Mouse (Mus musculus) intestine, postnatal 0 days (tissue): ENCODE results near the gene Ankrd13b. TPM values are rescaled to one million over a fixed set of nuclear protein-coding genes. Genes with fewer than 3 reads are reported as not detected.

Experiments
- ATAC-seq: fragments of 200-750 bp; cut with Nextera tagmentation; 2 replicates; pipeline ENCODE4 v1.8.0; 2017; ENCODE audit warnings: mild to moderate bottlenecking, moderate TSS enrichment, moderate library complexity
- H3K27ac ChIP-seq: fragments of 300-500 bp; sonication (generic); 2 replicates; pipeline ENCODE4 v1.5.1; 2014; ENCODE audit warnings: mild to moderate bottlenecking, low read depth, low read length, moderate library complexity
- H3K27me3 ChIP-seq: fragments of 300-500 bp; sonication (generic); replicated peaks from 2 replicates; pipeline ENCODE4 v1.6.1; 2014; ENCODE audit warnings: low read length, mixed read lengths; ENCODE audit not compliant: control insufficient read depth, insufficient read depth
- H3K36me3 ChIP-seq: fragments of 300-500 bp; sonication (generic); 2 replicates; pipeline ENCODE4 v1.6.1; 2014; ENCODE audit warnings: mild to moderate bottlenecking, moderate library complexity; ENCODE audit not compliant: control insufficient read depth, insufficient read depth
- H3K4me1 ChIP-seq: fragments of 300-500 bp; sonication (generic); replicated peaks from 2 replicates; pipeline ENCODE4 v1.6.1; 2014; ENCODE audit warnings: antibody characterized with exemption, low read length, mixed read lengths; ENCODE audit not compliant: control insufficient read depth, insufficient read depth
- H3K4me2 ChIP-seq: fragments of 300-500 bp; sonication (generic); replicated peaks from 2 replicates; pipeline ENCODE4 v1.6.1; 2014; ENCODE audit warnings: low read depth, mild to moderate bottlenecking, moderate library complexity
- H3K4me3 ChIP-seq: fragments of 300-500 bp; sonication (generic); 2 replicates; pipeline ENCODE4 v1.5.1; 2014; ENCODE audit warnings: low read depth, low read length
- H3K9ac ChIP-seq: fragments of 300-500 bp; sonication (generic); 2 replicates; pipeline ENCODE4 v1.6.1; 2014; ENCODE audit warnings: mild to moderate bottlenecking, low read depth, low read length
- H3K9me3 ChIP-seq: fragments of 300-500 bp; sonication (generic); 2 replicates; pipeline ENCODE4 v1.6.1; 2016; ENCODE audit warnings: mixed run types; ENCODE audit not compliant: control insufficient read depth
- CTCF ChIP-seq: sonication (generic); IDR thresholded peaks from 2 replicates; pipeline ENCODE4 v1.5.1; 2016; ENCODE audit warnings: low read depth, mild to moderate bottlenecking, control low read depth, antibody characterized with exemption, moderate library complexity
- WGBS: fragments of 180-500 bp; shearing (Covaris S2); extraction: QIAGEN DNeasy Blood & Tissue Kit; methylation state at CpG from one replicate; pipeline ENCODE4 v1.1.7; 2014; 5-methylcytosine and 5-hydroxymethylcytosine counted together
- polyA plus RNA-seq: library from polyadenylated mRNA; unstranded; fragments of >200 nt; fragmentation: Nextera tagmentation; extraction: Ambion mirVana; gene quantifications from 2 replicates; pipeline ENCODE4 v1.2.1, GENCODE M21; 2015

The Ankrd13b gene
- polyA plus RNA-seq, 1 experiment from 2014 or later, result 2.1 TPM

GRCm38 (mm10) chr11:77498261-77499139 lies 9.0 kb upstream of the Ankrd13b start:
- H3K27ac ChIP-seq, result peak overlapping the region; percentile 30
- 74% methylated on average over 12 of the region's 12 CpGs for WGBS
- TF ChIP-seq CTCF, result no peak

DNA sequence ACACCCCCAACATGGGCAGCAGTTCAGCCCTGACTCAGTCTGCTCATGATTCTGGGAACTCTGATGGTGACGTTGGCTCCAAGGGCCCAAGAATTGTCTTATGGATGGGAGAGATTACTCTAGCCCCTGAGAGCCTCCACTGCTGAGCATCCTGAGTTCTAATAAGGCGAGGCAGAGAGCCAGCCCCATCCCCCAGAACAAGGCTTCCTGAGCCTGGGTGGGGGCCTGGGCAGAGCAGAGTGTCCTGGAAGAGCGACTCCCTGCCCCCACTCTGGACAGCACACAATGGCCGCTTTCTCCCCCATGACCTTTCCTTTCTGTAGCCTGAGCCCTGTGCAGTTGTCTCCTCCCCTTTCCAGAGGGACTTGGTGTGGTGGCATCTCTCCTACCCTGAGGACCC lies 8.4 kb upstream of the Ankrd13b start:
- H3K4me1 ChIP-seq, result peaks cover 14% of the 10 kb centered on the region; the same call in 1 of the 2 replicates
- H3K4me3 ChIP-seq, result no peak overlapping the region
- 68% methylated on average over 4 of the region's 4 CpGs for WGBS
- no peak for TF ChIP-seq CTCF
- H3K27me3 ChIP-seq, result no peaks in the 10 kb centered on the region
- H3K36me3 ChIP-seq, result peaks cover 38% of the 10 kb centered on the region
- 0 out of 2 replicates have a peak overlapping the region, but pooled peaks have one; percentile 6 for H3K4me2 ChIP-seq
- H3K27ac ChIP-seq, result peak overlapping the region; percentile 30
- no peaks in the 10 kb centered on the region for H3K9me3 ChIP-seq
- ATAC-seq, result no peak
- no peak overlapping the region for H3K9ac ChIP-seq

More at GRCm38 (mm10) chr11:77498261-77499139, 9.0 kb upstream of the Ankrd13b start:
- Histone ChIP-seq H3K9ac (no peak overlapping the region; the same call in 1 of the 2 replicates), H3K36me3 (peaks cover 45% of the 10 kb centered on the region), H3K4me1 (peaks cover 17% of the 10 kb centered on the region), H3K27me3 (no peaks in the 10 kb centered on the region), H3K9me3 (no peaks in the 10 kb centered on the region), H3K4me3 (no peak overlapping the region), H3K4me2 (0 out of 2 replicates have a peak overlapping the region, but pooled peaks have one; percentile 6)
- no peak for ATAC-seq

DNA sequence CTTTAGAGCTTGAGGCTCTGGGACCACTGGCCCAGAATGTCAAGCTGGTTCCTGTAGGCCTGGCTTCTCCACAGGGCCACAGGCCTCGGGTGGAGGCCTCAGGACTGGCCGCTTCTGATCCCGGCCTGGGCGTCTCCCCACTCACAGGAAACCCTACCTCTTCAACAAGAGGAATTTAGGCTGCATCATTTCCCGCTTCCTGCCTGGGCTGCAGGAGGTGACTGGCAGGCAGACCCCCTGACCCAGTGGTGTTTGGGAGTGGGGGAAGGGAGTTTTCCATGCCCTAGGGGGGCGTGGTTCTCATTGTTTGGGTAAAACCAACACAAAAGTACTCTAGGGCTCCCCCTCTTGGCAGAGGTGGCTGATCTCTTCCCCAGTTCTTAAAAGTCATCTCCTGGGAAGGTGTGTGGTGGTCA lies 7.9 kb upstream of the Ankrd13b start:
- Histone ChIP-seq H3K27me3 (no peaks in the 10 kb centered on the region), H3K4me3 (no peak overlapping the region), H3K9me3 (no peaks in the 10 kb centered on the region), H3K4me1 (peaks cover 14% of the 10 kb centered on the region; the same call in 1 of the 2 replicates), H3K9ac (no peak overlapping the region), H3K36me3 (peaks cover 33% of the 10 kb centered on the region), H3K27ac (peak overlapping the region; percentile 77), H3K4me2 (no peak overlapping the region)
- no peak for ATAC-seq
- TF ChIP-seq CTCF, result peak; percentile 62
- WGBS, result 56% methylated on average over 6 of the region's 6 CpGs

GRCm38 (mm10) chr11:77495507-77495906 lies 6.0 kb upstream of the Ankrd13b start:
- H3K4me1 ChIP-seq, result peaks cover 18% of the 10 kb centered on the region; the same call in 1 of the 2 replicates
- H3K9ac ChIP-seq, result no peak overlapping the region
- H3K9me3 ChIP-seq, result no peaks in the 10 kb centered on the region
- peak overlapping the region; percentile 27 for H3K4me2 ChIP-seq
- peak; percentile 50 for TF ChIP-seq CTCF
- peak overlapping the region; percentile 84 for H3K27ac ChIP-seq
- H3K4me3 ChIP-seq, result no peak overlapping the region
- ATAC-seq, result peak; percentile 42
- H3K27me3 ChIP-seq, result no peaks in the 10 kb centered on the region
- peaks cover 23% of the 10 kb centered on the region for H3K36me3 ChIP-seq

- WGBS, result 56% methylated on average over 6 of the region's 6 CpGs
- H3K4me2 ChIP-seq, result peak overlapping the region; percentile 91
- H3K27me3 ChIP-seq, result no peaks in the 10 kb centered on the region
- peak overlapping the region; percentile 84 for H3K4me3 ChIP-seq
- H3K9me3 ChIP-seq, result no peaks in the 10 kb centered on the region
- H3K9ac ChIP-seq, result peak overlapping the region; percentile 97; the same call in 1 of the 2 replicates
- no peak for ATAC-seq
- H3K27ac ChIP-seq, result peak overlapping the region; percentile 84
- peaks cover 18% of the 10 kb centered on the region; the same call in 1 of the 2 replicates for H3K4me1 ChIP-seq
- H3K36me3 ChIP-seq, result peaks cover 15% of the 10 kb centered on the region
- TF ChIP-seq CTCF, result no peak
Observed at GRCm38 (mm10) chr11:77494782-77495181, 5.3 kb upstream of the Ankrd13b start.

GRCm38 (mm10) chr11:77494344-77494676 lies 4.8 kb upstream of the Ankrd13b start:
- no peak for TF ChIP-seq CTCF
- H3K9ac ChIP-seq, result peak overlapping the region; percentile 97
- no peak for ATAC-seq
- no peaks in the 10 kb centered on the region for H3K9me3 ChIP-seq
- H3K27me3 ChIP-seq, result no peaks in the 10 kb centered on the region
- peak overlapping the region; percentile 98 for H3K27ac ChIP-seq
- peak overlapping the region; percentile 91 for H3K4me2 ChIP-seq
- peak overlapping the region; percentile 84 for H3K4me3 ChIP-seq
- H3K4me1 ChIP-seq, result peaks cover 18% of the 10 kb centered on the region; the same call in 1 of the 2 replicates
- WGBS, result 13% methylated on average over 4 of the region's 4 CpGs
- H3K36me3 ChIP-seq, result peaks cover 11% of the 10 kb centered on the region; the same call in 1 of the 2 replicates
